Mouse (Mus musculus): ENCODE measurements around the gene Atp8a2. TPM values are rescaled to one million over a fixed set of nuclear protein-coding genes. Genes with fewer than 3 reads are reported as not detected.
A peak's percentile ranks its signal among the peaks of the same experiment; 100 is the strongest.
"Not testable (repeated sequence)": the region's sequence is repeated elsewhere in the genome, so short reads cannot be mapped to it uniquely, and the experiment has no call there.

The Atp8a2 gene
- polyA plus RNA-seq, 1 experiment from 2014 or later = 0.59 TPM

- H3K27ac ChIP-seq = no peak overlapping the region
- H3K27me3 ChIP-seq (ENCODE audit: insufficient read depth, low read length) = no peaks in the 10 kb centered on the region
- no peaks in the 10 kb centered on the region for H3K36me3 ChIP-seq (ENCODE audit: insufficient read depth, low read length)
- ATAC-seq (replicated peaks; ENCODE audit: low FRiP score, low read depth) = no peak
- H3K4me1 ChIP-seq (replicated peaks; ENCODE audit: insufficient read depth, low read length) = no peaks in the 10 kb centered on the region
- WGBS = 9% methylated on average over 5 of the region's 5 CpGs
- no peak overlapping the region for H3K9ac ChIP-seq (ENCODE audit: low read depth, low read length)
- H3K4me2 ChIP-seq (ENCODE audit: low read length) = no peak overlapping the region
- no peaks in the 10 kb centered on the region for H3K9me3 ChIP-seq (replicated peaks; ENCODE audit: low read length)
- no peak for TF ChIP-seq CTCF (IDR thresholded peaks at IDR 0.05; ENCODE audit: low read depth)
- no peak for DNase-seq (ENCODE audit: low spot score)
- H3K4me3 ChIP-seq (replicated peaks; ENCODE audit: low read depth, low read length) = no peak overlapping the region
These were observed 247.0 kb downstream of the Atp8a2 start for GRCm38 (mm10) chr14:59949983-59950382.

GRCm38 (mm10) chr14:59942864-59943611, 253.9 kb downstream of the Atp8a2 start:
- DNase-seq (ENCODE audit: low spot score) = peak; percentile 93
- no peak overlapping the region for H3K4me2 ChIP-seq (ENCODE audit: low read length)
- TF ChIP-seq CTCF (IDR thresholded peaks at IDR 0.05; ENCODE audit: low read depth) = peak; percentile 89

GRCm38 (mm10) chr14:59942199-59942598, 254.8 kb downstream of the Atp8a2 start:
- Histone ChIP-seq H3K27me3 (ENCODE audit: insufficient read depth, low read length) (no peaks in the 10 kb centered on the region), H3K9ac (ENCODE audit: low read depth, low read length) (no peak overlapping the region), H3K4me1 (replicated peaks; ENCODE audit: insufficient read depth, low read length) (no peaks in the 10 kb centered on the region), H3K4me2 (ENCODE audit: low read length) (no peak overlapping the region), H3K27ac (no peak overlapping the region), H3K4me3 (replicated peaks; ENCODE audit: low read depth, low read length) (no peak overlapping the region), H3K36me3 (ENCODE audit: insufficient read depth, low read length) (no peaks in the 10 kb centered on the region), H3K9me3 (replicated peaks; ENCODE audit: low read length) (no peaks in the 10 kb centered on the region)
- DNase-seq (ENCODE audit: low spot score) (no peak), ATAC-seq (replicated peaks; ENCODE audit: low FRiP score, low read depth) (no peak)
- WGBS = 78% methylated on average over 2 of the region's 2 CpGs
- TF ChIP-seq CTCF (IDR thresholded peaks at IDR 0.05; ENCODE audit: low read depth) = no peak

More at GRCm38 (mm10) chr14:59942864-59943611, 253.9 kb downstream of the Atp8a2 start:
- 0 out of 2 replicates have a peak, but pooled peaks have one; percentile 21 for ATAC-seq (replicated peaks; ENCODE audit: low FRiP score, low read depth)
- H3K27ac ChIP-seq = no peak overlapping the region
- H3K36me3 ChIP-seq (ENCODE audit: insufficient read depth, low read length) = no peaks in the 10 kb centered on the region
- no peaks in the 10 kb centered on the region for H3K4me1 ChIP-seq (replicated peaks; ENCODE audit: insufficient read depth, low read length)
- no peak overlapping the region for H3K9ac ChIP-seq (ENCODE audit: low read depth, low read length)
- no peak overlapping the region for H3K4me3 ChIP-seq (replicated peaks; ENCODE audit: low read depth, low read length)
- H3K9me3 ChIP-seq (replicated peaks; ENCODE audit: low read length) = no peaks in the 10 kb centered on the region
- no peaks in the 10 kb centered on the region for H3K27me3 ChIP-seq (ENCODE audit: insufficient read depth, low read length)
- WGBS = 20% methylated on average over 7 of the region's 7 CpGs

GRCm38 (mm10) chr14:59932355-59932754, 264.6 kb downstream of the Atp8a2 start:
- Histone ChIP-seq H3K4me1 (replicated peaks; ENCODE audit: insufficient read depth, low read length) (no peaks in the 10 kb centered on the region), H3K27me3 (ENCODE audit: insufficient read depth, low read length) (no peaks in the 10 kb centered on the region), H3K4me3 (replicated peaks; ENCODE audit: low read depth, low read length) (no peak overlapping the region), H3K36me3 (ENCODE audit: insufficient read depth, low read length) (no peaks in the 10 kb centered on the region), H3K9me3 (replicated peaks; ENCODE audit: low read length) (no peaks in the 10 kb centered on the region), H3K27ac (no peak overlapping the region), H3K4me2 (ENCODE audit: low read length) (no peak overlapping the region), H3K9ac (ENCODE audit: low read depth, low read length) (no peak overlapping the region)
- no peak for TF ChIP-seq CTCF (IDR thresholded peaks at IDR 0.05; ENCODE audit: low read depth)
- ATAC-seq (replicated peaks; ENCODE audit: low FRiP score, low read depth) = no peak
- DNase-seq (ENCODE audit: low spot score) = no peak
- WGBS = 24% methylated on average over 6 of the region's 6 CpGs

- DNase-seq (ENCODE audit: low spot score) = no peak
- Histone ChIP-seq H3K9ac (ENCODE audit: low read depth, low read length) (no peak overlapping the region), H3K4me1 (replicated peaks; ENCODE audit: insufficient read depth, low read length) (no peaks in the 10 kb centered on the region), H3K9me3 (replicated peaks; ENCODE audit: low read length) (no peaks in the 10 kb centered on the region), H3K27me3 (ENCODE audit: insufficient read depth, low read length) (no peaks in the 10 kb centered on the region), H3K36me3 (ENCODE audit: insufficient read depth, low read length) (no peaks in the 10 kb centered on the region), H3K4me3 (replicated peaks; ENCODE audit: low read depth, low read length) (no peak overlapping the region), H3K27ac (no peak overlapping the region), H3K4me2 (ENCODE audit: low read length) (no peak overlapping the region)
- 84% methylated on average over 13 of the region's 13 CpGs for WGBS
- TF ChIP-seq CTCF (IDR thresholded peaks at IDR 0.05; ENCODE audit: low read depth) = no peak
- no peak for ATAC-seq (replicated peaks; ENCODE audit: low FRiP score, low read depth)
These were observed 265.4 kb downstream of the Atp8a2 start for GRCm38 (mm10) chr14:59931412-59932058.

- H3K27ac ChIP-seq; H3K4me3 ChIP-seq (replicated peaks; ENCODE audit: low read depth, low read length); H3K27me3 ChIP-seq (ENCODE audit: insufficient read depth, low read length); H3K4me1 ChIP-seq (replicated peaks; ENCODE audit: insufficient read depth, low read length); DNase-seq (ENCODE audit: low spot score); H3K9me3 ChIP-seq (replicated peaks; ENCODE audit: low read length); H3K9ac ChIP-seq (ENCODE audit: low read depth, low read length); H3K4me2 ChIP-seq (ENCODE audit: low read length); H3K36me3 ChIP-seq (ENCODE audit: insufficient read depth, low read length); ATAC-seq (replicated peaks; ENCODE audit: low FRiP score, low read depth): not testable (repeated sequence)
- 73% methylated on average over 1 of the region's 1 CpGs for WGBS
These were observed 267.8 kb downstream of the Atp8a2 start for GRCm38 (mm10) chr14:59929190-59929589.

All from kidney, postnatal 0 days (tissue).